Mouse (Mus musculus) induced T-regulatory cell, adult 2 months (primary cell): ENCODE results near the gene Os9.

ENCODE experiments used
- DNase-seq: peaks from one replicate; pipeline ENCODE4 v3.0.0-alpha.2; 2012; ENCODE audit warnings: low read depth

The Os9 gene

GRCm38 (mm10) chr10:127145303-127145702 lies 24.4 kb upstream of the Os9 start:
- peak; percentile 55 for DNase-seq

GRCm38 (mm10) chr10:127144536-127144935 lies 23.6 kb upstream of the Os9 start:
- no peak for DNase-seq

- no peak for DNase-seq
These were observed 22.3 kb upstream of the Os9 start for GRCm38 (mm10) chr10:127143228-127143627.

GRCm38 (mm10) chr10:127141500-127141899 lies 20.6 kb upstream of the Os9 start:
- peak; percentile 92 for DNase-seq

- DNase-seq: peak; percentile 78
These were observed 20.0 kb upstream of the Os9 start for GRCm38 (mm10) chr10:127140971-127141370.

GRCm38 (mm10) chr10:127138328-127139141 lies 17.6 kb upstream of the Os9 start:
- DNase-seq: peak; percentile 54

- DNase-seq: peak; percentile 49
These were observed 17.0 kb upstream of the Os9 start for GRCm38 (mm10) chr10:127137896-127138295.

GRCm38 (mm10) chr10:127136510-127136909 lies 15.6 kb upstream of the Os9 start:
- DNase-seq: peak; percentile 91

- peak; percentile 81 for DNase-seq
These were observed 14.3 kb upstream of the Os9 start for GRCm38 (mm10) chr10:127135118-127135836.

GRCm38 (mm10) chr10:127134394-127135035 lies 13.6 kb upstream of the Os9 start:
- peak; percentile 58 for DNase-seq

- DNase-seq: no peak
These were observed 11.5 kb upstream of the Os9 start for GRCm38 (mm10) chr10:127132469-127132868.

- DNase-seq: no peak
These were observed 8.5 kb upstream of the Os9 start for GRCm38 (mm10) chr10:127129431-127129830.

- no peak for DNase-seq
These were observed 6.9 kb upstream of the Os9 start for GRCm38 (mm10) chr10:127127711-127128279.

- DNase-seq: no peak
These were observed 5.6 kb upstream of the Os9 start for GRCm38 (mm10) chr10:127126579-127126978.

GRCm38 (mm10) chr10:127125210-127126001 lies 4.5 kb upstream of the Os9 start:
- peak; percentile 85 for DNase-seq

GRCm38 (mm10) chr10:127123436-127123805 lies 2.5 kb upstream of the Os9 start:
- peak; percentile 88 for DNase-seq

GRCm38 (mm10) chr10:127122784-127123435 lies 2.0 kb upstream of the Os9 start:
- DNase-seq: no peak

- no peak for DNase-seq
These were observed 1.1 kb upstream of the Os9 start for GRCm38 (mm10) chr10:127122018-127122417.

GRCm38 (mm10) chr10:127120301-127121065 lies 448 bp downstream of the Os9 start:
- DNase-seq: no peak

GRCm38 (mm10) chr10:127119229-127119628 lies 1.7 kb downstream of the Os9 start:
- no peak for DNase-seq
